Mouse (Mus musculus) embryonic fibroblast, embryonic 13.5 days (primary cell): Measurements from ENCODE around the gene Psmg4.

Experiments
- CTCF ChIP-seq: IDR thresholded peaks from 2 replicates; pipeline ENCODE4 v1.5.1; 2011; ENCODE audit warnings: mild to moderate bottlenecking, control low read depth, low read length, moderate library complexity, borderline replicate concordance; ENCODE audit not compliant: insufficient read depth
- POLR2A ChIP-seq: IDR thresholded peaks from 2 replicates; pipeline ENCODE4 v1.6.1; 2011; ENCODE audit warnings: low read depth, mild to moderate bottlenecking, control low read depth, low read length, moderate library complexity

- TF ChIP-seq CTCF = no peak
- no peak for TF ChIP-seq POLR2A
Observed at GRCm38 (mm10) chr13:34163304-34163975, 676 bp downstream of the Psmg4 start.
